Mouse (Mus musculus) ES-E14 (cell line): Measurements from ENCODE around the gene Frmd7. TPM values are rescaled to one million over a fixed set of nuclear protein-coding genes. Genes with fewer than 3 reads are reported as not detected.

Source experiments
- DNase-seq: peaks from one replicate; pipeline ENCODE4 v3.0.0-alpha.2; 2013; ENCODE audit warnings: low read depth, low spot score
- H3K27ac ChIP-seq: 2 replicates; pipeline ENCODE4 v1.5.1; 2012; ENCODE audit warnings: low read depth, mild to moderate bottlenecking, low read length, moderate library complexity, mixed read lengths; ENCODE audit not compliant: poor library complexity, insufficient read depth, severe bottlenecking
- H3K36me3 ChIP-seq: 2 replicates; pipeline ENCODE4 v1.6.1; 2012; ENCODE audit warnings: mild to moderate bottlenecking, low read length, moderate library complexity, mixed read lengths; ENCODE audit not compliant: control insufficient read depth, poor library complexity, insufficient read depth, severe bottlenecking
- H3K4me1 ChIP-seq, 2 experiments: fragments of 150-350 bp in 1 of 2; sonication (generic) in 1 of 2; 2 replicates each; pipeline ENCODE4 v1.6.1; 2012; ENCODE audit warnings: low read length in 2 of 2, mild to moderate bottlenecking in 1 of 2, mixed read lengths in 1 of 2; ENCODE audit not compliant: control insufficient read depth in 2 of 2, insufficient read depth in 2 of 2, poor library complexity in 1 of 2
- H3K4me3 ChIP-seq, 2 experiments: fragments of 150-350 bp in 1 of 2; sonication (generic) in 1 of 2; 2 replicates each; pipeline ENCODE4 v1.5.1; 2012; ENCODE audit warnings: low read length in 2 of 2, low read depth in 1 of 2, mild to moderate bottlenecking in 1 of 2, mixed read lengths in 1 of 2; ENCODE audit not compliant: insufficient read depth in 1 of 2, poor library complexity in 1 of 2, severe bottlenecking in 1 of 2
- H3K9ac ChIP-seq: 2 replicates; pipeline ENCODE4 v1.6.1; 2012; ENCODE audit warnings: low read depth, mild to moderate bottlenecking, low read length, mixed read lengths; ENCODE audit not compliant: poor library complexity, insufficient read depth, severe bottlenecking
- H3K9me3 ChIP-seq: fragments of 150-350 bp; sonication (generic); 2 replicates; pipeline ENCODE4 v1.6.1; 2012; ENCODE audit warnings: low read depth, mild to moderate bottlenecking, low read length; ENCODE audit not compliant: control insufficient read depth, insufficient read depth
- CHD2 ChIP-seq: IDR thresholded peaks from 2 replicates; pipeline ENCODE4 v1.6.1; 2014; ENCODE audit warnings: mild to moderate bottlenecking, low read depth, low read length, inconsistent platforms
- HCFC1 ChIP-seq: IDR thresholded peaks from 2 replicates; pipeline ENCODE4 v1.6.1; 2012; ENCODE audit warnings: low read length, inconsistent platforms, borderline replicate concordance; ENCODE audit not compliant: insufficient read depth
- MAFK ChIP-seq: IDR thresholded peaks from 2 replicates; pipeline ENCODE4 v1.6.1; 2014; ENCODE audit warnings: mild to moderate bottlenecking, low read depth, low read length, inconsistent platforms; ENCODE audit not compliant: insufficient read depth
- ZC3H11A ChIP-seq: IDR thresholded peaks from 2 replicates; pipeline ENCODE4 v1.6.1; 2012; ENCODE audit warnings: low read depth, mild to moderate bottlenecking, inconsistent platforms, low read length, borderline replicate concordance
- ZNF384 ChIP-seq: IDR thresholded peaks from 2 replicates; pipeline ENCODE4 v1.6.1; 2012; ENCODE audit warnings: low read depth, low read length, inconsistent platforms
- in situ Hi-C, 2 experiments: fragments of 600-800 bp; cut with MboI; formaldehyde crosslinking; loops; one replicate each; pipeline ENCODE4 v1.15.1; 2025; ENCODE audit warnings: low sequenced_read_pairs in 2 of 2, inconsistent platforms in 1 of 2; ENCODE audit not compliant: unreplicated experiment in 2 of 2
- total RNA-seq: library from RNA; depleted of rRNA; stranded (reverse); fragments of 300-350 nt; gene quantifications from 2 replicates; pipeline ENCODE4 v1.2.3, GENCODE M21; 2012; rRNA removed

Gene Frmd7
- total RNA-seq: not detected in 2 replicates

- TF ChIP-seq ZNF384: no peak
- no peak for TF ChIP-seq HCFC1
- no peak for TF ChIP-seq MAFK
- TF ChIP-seq CHD2: no peak
- no peak for TF ChIP-seq ZC3H11A
- Histone ChIP-seq H3K36me3 (no peaks in the 10 kb centered on the region), H3K9ac (no peak within 1 kb of the TSS), H3K4me3 (no peak within 1 kb of the TSS), H3K4me1 (no peaks in the 10 kb centered on the region), H3K9me3 (no peaks in the 10 kb centered on the region), H3K27ac (no peak within 1 kb of the TSS)
- no peak for DNase-seq
- in situ Hi-C loops: no loop called here
Measured at GRCm38 (mm10) chrX:50942610-50943009, at the start of gene Frmd7. TSS of gene Frmd7 (minus strand) at chrX:50942710.

GRCm38 (mm10) chrX:50991324-50991723 lies 48.8 kb upstream of the Frmd7 start:
- in situ Hi-C loops: no loop called here
- H3K9ac ChIP-seq: no peak overlapping the region
- H3K27ac ChIP-seq: no peak overlapping the region
- H3K36me3 ChIP-seq: no peaks in the 10 kb centered on the region
- no peaks in the 10 kb centered on the region for H3K9me3 ChIP-seq
- DNase-seq: no peak
- H3K4me1 ChIP-seq: no peaks in the 10 kb centered on the region
- no peak for TF ChIP-seq MAFK
- TF ChIP-seq ZNF384: no peak
- TF ChIP-seq ZC3H11A: no peak
- H3K4me3 ChIP-seq: no peak overlapping the region

GRCm38 (mm10) chrX:50989940-50990339 lies 47.4 kb upstream of the Frmd7 start:
- TF ChIP-seq HCFC1 (no peak), ZNF384 (no peak)
- H3K9me3 ChIP-seq: no peaks in the 10 kb centered on the region
- DNase-seq: no peak
- H3K4me1 ChIP-seq: no peaks in the 10 kb centered on the region
- no peak overlapping the region for H3K4me3 ChIP-seq
- H3K9ac ChIP-seq: no peak overlapping the region
- no peak overlapping the region for H3K27ac ChIP-seq
- no peaks in the 10 kb centered on the region for H3K36me3 ChIP-seq
- in situ Hi-C loops: no loop called here

GRCm38 (mm10) chrX:50988581-50988980 lies 46.1 kb upstream of the Frmd7 start:
- Histone ChIP-seq H3K36me3 (no peaks in the 10 kb centered on the region), H3K9ac (no peak overlapping the region), H3K9me3 (no peaks in the 10 kb centered on the region), H3K4me1 (no peaks in the 10 kb centered on the region), H3K27ac (no peak overlapping the region), H3K4me3 (no peak overlapping the region)
- in situ Hi-C loops: no loop called here
- no peak for TF ChIP-seq CHD2
- TF ChIP-seq MAFK: no peak
- no peak for TF ChIP-seq ZC3H11A
- DNase-seq: no peak

- no peak overlapping the region for H3K27ac ChIP-seq
- in situ Hi-C loops: no loop called here
- DNase-seq: no peak
Measured at GRCm38 (mm10) chrX:50978428-50978827, 35.9 kb upstream of the Frmd7 start.

More at GRCm38 (mm10) chrX:50978428-50978827, 35.9 kb upstream of the Frmd7 start:
- Histone ChIP-seq H3K9me3 (no peaks in the 10 kb centered on the region), H3K4me3 (no peak overlapping the region), H3K36me3 (no peaks in the 10 kb centered on the region), H3K4me1 (no peaks in the 10 kb centered on the region), H3K9ac (no peak overlapping the region)
- TF ChIP-seq ZNF384: no peak
- no peak for TF ChIP-seq CHD2
- no peak for TF ChIP-seq ZC3H11A
- TF ChIP-seq HCFC1: no peak
- no peak for TF ChIP-seq MAFK
